Mouse (Mus musculus) frontal cortex, postnatal 10 days (tissue): ENCODE measurements at regions not wholly inside any gene's neighbourhood (a gene's known extent, or its start where the extent isn't known, plus 50 kb on each side); places are given as distances from the start of the nearest gene placed in this dataset.

Experiments used
- DNase-seq, 2 experiments: peaks; one replicate each; pipeline ENCODE4 v3.0.0; 2022; ENCODE audit warnings: low spot score in 2 of 2, mixed read lengths in 1 of 2

- peak in 1 of 2 experiments; percentile 5 for DNase-seq
These were observed 484.3 kb upstream of the Etaa1 start for GRCm38 (mm10) chr11:18437834-18438611.

GRCm38 (mm10) chr11:18421076-18421475, 467.4 kb upstream of the Etaa1 start:
- DNase-seq: no peak

GRCm38 (mm10) chr11:18413769-18414168, 460.1 kb upstream of the Etaa1 start:
- no peak for DNase-seq

DNA sequence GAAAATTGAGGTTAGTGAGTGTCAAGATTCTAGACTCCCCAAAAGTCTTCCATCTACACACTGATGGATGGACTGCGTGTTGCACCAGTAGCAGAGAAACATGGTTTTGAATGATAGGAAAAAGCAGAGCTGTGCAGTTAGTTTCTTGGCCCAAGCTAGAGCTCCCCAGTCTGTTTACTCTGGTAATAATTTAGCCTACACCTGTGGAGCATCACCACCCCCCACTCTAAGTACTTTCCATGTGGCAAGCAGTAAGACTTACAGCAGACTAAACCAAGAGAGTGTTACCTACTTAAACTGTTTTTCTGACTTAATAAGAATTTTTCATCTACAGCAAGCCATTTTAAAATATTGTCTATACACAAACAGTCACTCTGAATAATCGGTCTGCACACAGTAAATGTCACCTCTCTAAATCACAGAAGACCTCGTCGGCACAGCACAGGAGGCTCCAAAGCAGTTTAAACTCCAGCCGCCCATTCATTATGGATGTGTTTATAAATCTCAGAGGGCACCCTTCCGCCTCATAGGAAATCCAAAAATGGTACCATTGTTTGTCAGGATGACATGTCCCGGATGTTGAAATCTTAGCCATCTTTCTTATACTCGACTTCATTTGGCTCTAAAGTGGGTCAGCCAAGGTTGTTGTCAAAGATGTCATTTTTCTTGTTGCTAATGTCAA, 454.5 kb upstream of the Etaa1 start:
- no peak for DNase-seq

- DNase-seq: no peak
These were observed 445.9 kb upstream of the Etaa1 start for GRCm38 (mm10) chr11:18399561-18399960.

DNA sequence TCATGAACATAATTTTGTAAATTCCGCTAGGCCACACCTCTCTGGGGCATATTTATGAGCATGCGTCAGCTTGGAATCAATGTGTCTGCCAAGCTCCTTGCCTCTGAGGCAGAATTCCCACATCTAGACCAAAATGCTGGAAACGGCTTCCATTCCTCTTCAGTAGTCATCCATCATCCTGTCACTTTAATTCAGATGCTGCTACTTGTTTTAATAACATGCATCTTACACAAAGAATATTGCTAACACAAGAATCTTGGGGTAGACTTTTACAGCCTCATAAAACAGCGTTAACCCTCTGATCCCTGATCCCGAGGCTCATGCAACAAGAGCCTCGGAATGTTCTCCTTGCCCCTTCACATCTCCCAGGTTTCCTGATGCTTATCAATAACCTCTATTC, 442.7 kb upstream of the Etaa1 start:
- DNase-seq: no peak

DNA sequence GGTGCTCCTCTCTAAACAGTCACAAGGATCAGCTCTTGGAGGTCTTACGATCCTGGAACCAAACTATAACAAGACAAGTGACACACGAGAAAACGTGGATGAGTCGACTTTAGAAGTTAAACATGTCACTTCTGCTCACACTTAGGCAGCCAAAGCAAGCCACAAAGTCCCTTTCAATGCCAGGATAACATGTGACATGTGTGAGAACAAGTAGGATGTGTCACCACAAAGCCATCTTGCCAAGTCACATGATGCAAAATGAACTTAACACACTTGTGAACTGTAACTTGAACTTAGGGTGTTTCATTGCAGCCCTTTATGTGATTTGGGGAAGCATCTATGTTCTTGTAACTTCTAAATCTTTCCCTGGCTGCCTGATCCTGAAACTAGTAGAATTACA, 442.0 kb upstream of the Etaa1 start:
- no peak for DNase-seq

- no peak for DNase-seq
These were observed 419.2 kb upstream of the Etaa1 start for GRCm38 (mm10) chr11:18372813-18373332.

DNA sequence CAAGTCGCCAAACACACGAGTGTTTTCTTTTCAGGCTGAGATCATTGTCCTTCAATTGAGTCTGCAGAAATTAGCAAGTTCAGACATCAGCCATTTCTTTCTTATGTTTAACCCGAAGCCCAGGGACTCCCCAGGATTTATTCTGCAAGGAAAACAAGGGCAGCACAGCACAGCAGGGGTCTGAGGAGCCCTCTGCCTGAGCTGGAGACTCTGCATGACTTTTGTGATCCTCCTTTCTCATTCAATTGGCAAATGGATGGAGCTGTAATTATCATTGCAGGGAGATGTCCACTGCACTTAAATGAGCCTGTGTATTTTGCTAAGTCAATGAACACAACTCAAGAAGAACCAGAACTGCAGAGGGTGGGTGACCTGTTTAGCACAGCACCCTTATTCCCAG, 417.6 kb upstream of the Etaa1 start:
- DNase-seq: no peak

- no peak for DNase-seq
These were observed 417.2 kb upstream of the Etaa1 start for GRCm38 (mm10) chr11:18370861-18371260.

GRCm38 (mm10) chr11:18354866-18355265, 401.2 kb upstream of the Etaa1 start:
- DNase-seq: no peak

DNA sequence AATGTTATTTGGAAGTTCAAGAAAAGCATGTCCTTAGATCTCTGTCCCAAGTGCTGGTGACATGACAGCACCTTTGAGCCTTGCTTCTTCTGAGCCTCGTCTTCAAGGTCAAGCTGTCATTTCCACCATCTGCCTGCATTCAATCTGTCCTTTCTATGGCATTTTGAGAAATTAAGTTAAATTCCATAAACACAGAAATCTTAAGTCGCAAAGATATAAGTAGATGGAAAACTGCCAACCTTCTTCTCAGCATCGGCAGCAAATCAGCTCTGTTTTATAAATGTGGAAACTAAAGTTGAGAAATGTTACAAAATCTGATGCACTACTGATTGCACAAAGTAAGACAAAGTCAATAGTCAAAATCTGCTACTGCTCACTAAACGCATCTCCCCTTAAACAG, 400.5 kb upstream of the Etaa1 start:
- no peak for DNase-seq

GRCm38 (mm10) chr11:18347841-18348240, 394.2 kb upstream of the Etaa1 start:
- DNase-seq: no peak

DNA sequence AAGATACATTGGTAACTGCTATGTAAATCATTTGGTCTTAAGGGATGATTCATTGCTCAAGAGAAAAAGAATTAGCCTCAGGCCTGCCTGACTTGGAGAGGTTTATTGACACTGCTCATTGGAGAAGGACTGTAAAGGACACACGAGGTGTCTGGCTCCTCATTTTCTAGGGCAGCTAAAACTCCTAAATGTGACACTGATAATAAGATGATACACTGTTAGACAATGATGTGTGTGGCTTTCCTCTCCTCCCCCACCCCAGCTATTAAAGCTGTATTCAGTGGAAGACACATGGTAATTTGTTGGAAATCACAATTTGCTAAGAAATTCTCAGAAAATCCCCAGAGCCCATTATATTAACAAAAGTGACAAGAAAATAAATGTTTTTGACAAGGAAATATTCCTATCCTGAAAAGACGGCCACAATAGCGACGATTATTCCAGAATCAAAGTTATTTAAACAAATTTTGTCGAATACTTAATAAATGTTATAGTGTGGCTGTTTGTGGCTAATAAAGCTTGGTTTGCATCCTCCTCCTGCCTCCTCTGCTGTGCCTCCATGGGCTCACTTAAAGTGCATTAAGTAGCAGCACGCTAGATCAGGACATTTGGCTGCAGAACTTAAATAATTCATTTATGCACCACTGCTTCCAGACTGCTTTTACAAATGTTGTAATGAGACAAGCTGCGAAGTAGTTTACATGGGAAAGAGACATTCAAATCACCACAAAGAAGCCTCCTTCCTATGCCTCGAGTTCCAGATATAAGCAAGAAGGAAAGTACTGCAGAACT, 360.0 kb upstream of the Etaa1 start:
- DNase-seq: no peak

- DNase-seq: no peak
These were observed 342.8 kb upstream of the Etaa1 start for GRCm38 (mm10) chr11:18296194-18297125.

DNA sequence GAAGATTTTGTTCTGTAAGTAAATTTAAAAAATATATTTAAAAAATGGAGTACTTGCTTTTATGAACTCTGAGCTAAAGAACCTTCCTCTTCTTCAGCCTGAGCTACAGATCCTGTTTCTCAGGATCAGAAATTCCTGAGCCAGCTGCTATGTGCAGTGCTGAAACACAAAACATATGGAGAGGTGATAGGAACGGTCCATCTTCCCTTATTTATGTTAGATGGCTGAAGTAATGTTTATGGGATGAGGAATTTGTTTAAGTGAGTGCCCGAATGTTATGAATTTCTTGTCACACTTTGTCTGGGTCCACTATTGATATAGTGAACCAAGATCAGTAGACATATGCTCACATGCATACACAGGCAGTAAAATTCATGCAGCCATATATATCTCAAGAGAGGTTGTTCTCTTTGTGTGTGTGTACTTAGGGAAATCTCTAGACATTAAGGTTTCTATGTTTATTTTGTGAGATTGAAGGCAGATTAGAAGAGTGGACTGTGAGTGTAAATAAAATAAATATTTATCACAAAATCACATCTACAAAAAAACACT, 325.0 kb upstream of the Etaa1 start:
- no peak for DNase-seq

DNA sequence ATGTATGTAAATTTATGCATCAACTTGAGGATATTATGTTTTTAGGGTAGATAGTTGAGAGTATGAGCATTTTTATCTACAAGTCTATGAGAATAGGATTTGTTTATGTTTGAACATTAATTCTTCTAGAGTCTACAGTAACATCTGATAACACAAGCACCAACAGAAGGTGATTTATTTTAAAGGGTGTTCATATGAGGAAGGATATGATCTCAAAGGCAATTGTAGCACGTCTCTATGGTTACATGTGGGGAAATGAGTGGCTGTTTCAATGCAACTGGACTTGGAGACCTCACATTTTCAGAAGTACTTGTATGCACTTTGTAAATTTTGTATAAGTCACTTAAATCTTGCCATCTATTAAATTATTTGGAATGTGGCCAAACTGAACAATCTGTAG, 318.7 kb upstream of the Etaa1 start:
- no peak for DNase-seq

DNA sequence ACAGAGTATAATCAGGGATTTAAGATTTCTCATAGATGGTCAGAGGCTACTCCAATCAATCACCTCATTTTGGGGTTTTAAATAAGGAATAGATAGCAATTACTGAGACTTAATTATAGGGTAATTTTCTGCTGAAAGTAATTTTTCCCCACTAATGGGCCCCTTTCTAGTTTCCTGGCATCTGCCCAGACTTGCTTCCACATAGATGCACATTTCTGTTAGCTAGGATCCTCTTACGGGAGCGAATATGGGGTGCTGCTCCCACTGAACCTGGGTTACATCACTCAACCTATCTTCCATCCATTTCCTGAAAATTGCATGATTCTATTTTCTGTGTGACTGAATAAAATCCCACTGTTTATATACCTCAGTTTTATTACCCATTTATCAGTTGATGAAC, 312.5 kb upstream of the Etaa1 start:
- DNase-seq: peak in 1 of 2 experiments; percentile 8

DNA sequence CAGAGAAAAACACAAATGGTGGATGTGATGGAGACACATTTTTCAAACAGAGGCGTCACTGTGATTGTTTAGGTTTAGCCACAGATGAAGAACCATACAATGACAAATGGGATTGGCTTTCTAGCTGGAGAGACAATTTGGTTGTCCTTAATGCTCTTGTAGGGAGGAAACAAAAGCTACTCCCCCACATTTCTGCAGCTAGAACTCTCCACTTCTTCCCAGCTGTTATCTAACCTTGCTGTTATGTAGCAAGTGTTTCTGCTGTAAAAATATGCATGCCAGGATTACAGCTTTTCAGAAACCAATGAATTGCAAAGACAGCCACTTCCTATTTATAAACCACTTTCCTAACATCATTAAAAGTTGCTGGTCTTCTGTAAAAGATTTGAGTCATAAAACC, 309.2 kb upstream of the Etaa1 start:
- no peak for DNase-seq

DNA sequence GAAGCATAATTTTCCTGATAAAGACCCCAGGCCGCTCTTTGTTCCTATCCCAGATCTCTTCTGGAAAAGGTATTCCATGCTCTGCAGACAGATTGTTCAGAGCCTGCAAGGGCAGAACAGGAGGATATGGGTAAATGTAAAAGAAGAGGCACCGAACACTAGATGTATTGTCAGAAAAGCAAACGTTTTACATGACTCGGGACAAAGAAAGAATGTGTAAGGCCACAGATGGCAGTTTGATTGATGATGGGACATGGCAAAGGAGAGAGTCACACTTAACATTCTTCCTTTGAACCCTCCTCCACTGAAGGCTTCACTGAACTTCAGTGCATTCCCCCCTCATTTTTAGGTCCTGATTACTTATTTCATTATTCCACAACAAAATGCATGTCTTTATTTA, 295.6 kb upstream of the Etaa1 start:
- no peak for DNase-seq

GRCm38 (mm10) chr11:18216762-18217161, 263.1 kb upstream of the Etaa1 start:
- no peak for DNase-seq
